Mouse (Mus musculus) cerebellum, adult (tissue): ENCODE results near the gene Samt2.
"Not testable (repeated sequence)": the region's sequence is repeated elsewhere in the genome, so short reads cannot be mapped to it uniquely, and the experiment has no call there.

Experiments used
- ATAC-seq: cut with Nextera tagmentation; 2 replicates; pipeline ENCODE4 v1.9.2; 2017; ENCODE audit warnings: mild to moderate bottlenecking, moderate library complexity, mixed read lengths; ENCODE audit not compliant: insufficient number of reproducible peaks, low FRiP score, low TSS enrichment

Samt2 gene

GRCm38 (mm10) chrX:154579260-154579659 is at the start of gene Samt2:
Gene Samt2 (minus strand): TSS chrX:154579360.
- ATAC-seq: not testable (repeated sequence)
